Mouse (Mus musculus): Measurements from ENCODE around the gene Mgll. TPM values are rescaled to one million over a fixed set of nuclear protein-coding genes. Genes with fewer than 3 reads are reported as not detected.

Gene Mgll
- polyA plus RNA-seq, 1 experiment, result 0.20 TPM

GRCm38 (mm10) chr6:88728054-88728453, 3.8 kb downstream of the Mgll start:
- Histone ChIP-seq H3K4me3 (ENCODE audit: insufficient read depth, low read length) (no peak overlapping the region), H3K4me1 (ENCODE audit: control insufficient read depth, insufficient read depth, low read length) (no peaks in the 10 kb centered on the region; the same call in 1 of the 2 replicates), H3K27ac (ENCODE audit: insufficient read depth, low read depth, low read length) (no peak overlapping the region)
- TF ChIP-seq CTCF (IDR thresholded peaks at IDR 0.05; ENCODE audit: low read depth, low read length) (no peak), POLR2A (IDR thresholded peaks at IDR 0.05; ENCODE audit: borderline replicate concordance, low read depth, low read length) (no peak)

- no peak overlapping the region for H3K4me3 ChIP-seq (ENCODE audit: insufficient read depth, low read length)
- no peak overlapping the region for H3K27ac ChIP-seq (ENCODE audit: insufficient read depth, low read depth, low read length)
- no peaks in the 10 kb centered on the region; the same call in 1 of the 2 replicates for H3K4me1 ChIP-seq (ENCODE audit: control insufficient read depth, insufficient read depth, low read length)
- no peak for TF ChIP-seq CTCF (IDR thresholded peaks at IDR 0.05; ENCODE audit: low read depth, low read length)
- TF ChIP-seq POLR2A (IDR thresholded peaks at IDR 0.05; ENCODE audit: borderline replicate concordance, low read depth, low read length), result no peak
Measured at GRCm38 (mm10) chr6:88728515-88728914, 4.3 kb downstream of the Mgll start.

GRCm38 (mm10) chr6:88731211-88731751, 7.1 kb downstream of the Mgll start:
- Histone ChIP-seq H3K27ac (ENCODE audit: insufficient read depth, low read depth, low read length) (no peak overlapping the region), H3K4me3 (ENCODE audit: insufficient read depth, low read length) (no peak overlapping the region), H3K4me1 (ENCODE audit: control insufficient read depth, insufficient read depth, low read length) (no peaks in the 10 kb centered on the region)
- no peak for TF ChIP-seq POLR2A (IDR thresholded peaks at IDR 0.05; ENCODE audit: borderline replicate concordance, low read depth, low read length)

GRCm38 (mm10) chr6:88731991-88732390, 7.8 kb downstream of the Mgll start:
- no peak overlapping the region for H3K27ac ChIP-seq (ENCODE audit: insufficient read depth, low read depth, low read length)
- H3K4me3 ChIP-seq (ENCODE audit: insufficient read depth, low read length), result no peak overlapping the region
- 0 out of 2 replicates have a peak, but pooled peaks cover 2% of the 10 kb centered on the region for H3K4me1 ChIP-seq (ENCODE audit: control insufficient read depth, insufficient read depth, low read length)
- TF ChIP-seq POLR2A (IDR thresholded peaks at IDR 0.05; ENCODE audit: borderline replicate concordance, low read depth, low read length), result no peak
- TF ChIP-seq CTCF (IDR thresholded peaks at IDR 0.05; ENCODE audit: low read depth, low read length), result no peak

- H3K27ac ChIP-seq (ENCODE audit: insufficient read depth, low read depth, low read length), result no peak overlapping the region
- TF ChIP-seq CTCF (IDR thresholded peaks at IDR 0.05; ENCODE audit: low read depth, low read length) (no peak), POLR2A (IDR thresholded peaks at IDR 0.05; ENCODE audit: borderline replicate concordance, low read depth, low read length) (no peak)
- no peak overlapping the region for H3K4me3 ChIP-seq (ENCODE audit: insufficient read depth, low read length)
- H3K4me1 ChIP-seq (ENCODE audit: control insufficient read depth, insufficient read depth, low read length), result 0 out of 2 replicates have a peak, but pooled peaks cover 2% of the 10 kb centered on the region
Measured at GRCm38 (mm10) chr6:88732643-88733613, 8.7 kb downstream of the Mgll start.

- Histone ChIP-seq H3K4me3 (ENCODE audit: insufficient read depth, low read length) (no peak overlapping the region), H3K4me1 (ENCODE audit: control insufficient read depth, insufficient read depth, low read length) (0 out of 2 replicates have a peak, but pooled peaks cover 2% of the 10 kb centered on the region), H3K27ac (ENCODE audit: insufficient read depth, low read depth, low read length) (no peak overlapping the region)
- no peak for TF ChIP-seq POLR2A (IDR thresholded peaks at IDR 0.05; ENCODE audit: borderline replicate concordance, low read depth, low read length)
- no peak for TF ChIP-seq CTCF (IDR thresholded peaks at IDR 0.05; ENCODE audit: low read depth, low read length)
Measured at GRCm38 (mm10) chr6:88736337-88736736, 12.1 kb downstream of the Mgll start.

- Histone ChIP-seq H3K4me1 (ENCODE audit: control insufficient read depth, insufficient read depth, low read length) (0 out of 2 replicates have a peak, but pooled peaks cover 2% of the 10 kb centered on the region), H3K4me3 (ENCODE audit: insufficient read depth, low read length) (no peak overlapping the region), H3K27ac (ENCODE audit: insufficient read depth, low read depth, low read length) (no peak overlapping the region)
- TF ChIP-seq POLR2A (IDR thresholded peaks at IDR 0.05; ENCODE audit: borderline replicate concordance, low read depth, low read length) (no peak), CTCF (IDR thresholded peaks at IDR 0.05; ENCODE audit: low read depth, low read length) (no peak)
Measured at GRCm38 (mm10) chr6:88736741-88737508, 12.7 kb downstream of the Mgll start.

GRCm38 (mm10) chr6:88737509-88737888, 13.3 kb downstream of the Mgll start:
- no peak overlapping the region for H3K27ac ChIP-seq (ENCODE audit: insufficient read depth, low read depth, low read length)
- H3K4me3 ChIP-seq (ENCODE audit: insufficient read depth, low read length), result no peak overlapping the region
- H3K4me1 ChIP-seq (ENCODE audit: control insufficient read depth, insufficient read depth, low read length), result 0 out of 2 replicates have a peak, but pooled peaks cover 2% of the 10 kb centered on the region
- TF ChIP-seq POLR2A (IDR thresholded peaks at IDR 0.05; ENCODE audit: borderline replicate concordance, low read depth, low read length) (no peak), CTCF (IDR thresholded peaks at IDR 0.05; ENCODE audit: low read depth, low read length) (no peak)

- H3K4me3 ChIP-seq (ENCODE audit: insufficient read depth, low read length), result no peak overlapping the region
- TF ChIP-seq CTCF (IDR thresholded peaks at IDR 0.05; ENCODE audit: low read depth, low read length), result no peak
- no peak overlapping the region for H3K27ac ChIP-seq (ENCODE audit: insufficient read depth, low read depth, low read length)
- 0 out of 2 replicates have a peak, but pooled peaks cover 2% of the 10 kb centered on the region for H3K4me1 ChIP-seq (ENCODE audit: control insufficient read depth, insufficient read depth, low read length)
Measured at GRCm38 (mm10) chr6:88741041-88741440, 16.8 kb downstream of the Mgll start.

Data from bone marrow macrophage, adult 2 months (primary cell).